Mouse (Mus musculus) thymus, adult 18-20 months (tissue): ENCODE results near the gene Krtap29-1.

Source experiments
- DNase-seq, 2 experiments: peaks; one replicate each; pipeline ENCODE4 v3.0.0; 2022; ENCODE audit warnings: mixed read lengths in 2 of 2

Gene Krtap29-1

DNA sequence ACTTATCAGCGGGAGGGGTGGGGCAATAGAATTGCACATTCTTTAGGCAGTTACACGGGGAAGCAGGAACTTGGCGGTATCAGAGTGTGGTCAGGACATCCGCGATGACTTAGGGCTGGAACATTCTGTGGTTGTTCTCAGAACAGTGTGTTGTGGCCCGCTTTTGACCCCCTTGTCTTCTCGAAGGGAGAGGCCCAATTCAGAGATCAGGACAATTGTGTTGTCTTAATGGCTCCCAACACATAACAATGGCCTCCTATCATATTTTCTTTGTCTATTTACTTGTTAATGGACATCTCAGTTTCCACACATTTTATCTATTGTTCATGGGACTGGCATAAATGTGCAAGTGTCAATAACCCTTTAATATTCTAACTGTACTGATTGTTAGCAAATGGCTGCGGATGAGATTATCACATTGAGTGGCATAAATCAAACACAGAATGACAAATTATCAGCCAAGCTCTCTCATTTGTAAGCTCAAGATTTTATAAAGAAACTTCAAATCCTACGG, 41.0 kb downstream of the Krtap29-1 start:
- DNase-seq, result no peak

DNA sequence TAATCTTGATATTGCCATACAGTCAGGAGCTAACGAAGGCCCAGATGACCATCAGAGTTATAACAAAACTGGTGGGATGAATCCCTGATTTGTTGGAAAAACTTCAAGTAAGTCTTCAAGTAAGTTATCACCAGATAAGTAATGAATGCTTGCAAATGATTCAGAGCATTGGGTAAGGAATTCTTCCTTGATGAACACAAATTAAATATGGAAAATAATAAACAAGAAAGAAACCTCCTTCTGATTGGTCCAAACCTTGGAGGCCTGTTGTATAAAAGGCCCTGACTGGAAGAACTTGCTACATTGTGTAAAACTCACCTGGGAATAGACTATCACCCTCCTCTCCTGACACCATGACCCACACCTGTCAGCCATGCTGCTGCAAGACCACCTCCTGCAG, 42.9 kb downstream of the Krtap29-1 start, which contains the start of gene Krtap31-2:
TSS of gene Krtap31-2 (plus strand) at position 301 of the 400 bp plus-strand sequence.
- no peak for DNase-seq
